ENCODE assay signal across 3 mouse cellular contexts in genomic region chr12:66209756-66210155, GRCm38 (mm10).
DNase-seq lines count a peak whose midpoint lies in the region; TF ChIP-seq lines count a peak whose summit lies in the region.
"Not testable (repeated sequence)": the region's sequence is repeated elsewhere in the genome, so short reads cannot be mapped to it uniquely, and the experiment has no call there.

No protein-coding gene starts in this region.

- H3ac ChIP-seq in myocyte (ENCODE audit: control insufficient read depth, insufficient read length), result not testable (repeated sequence)

- peak overlapping the region; percentile 38 for H3K4me2 ChIP-seq in myocyte (ENCODE audit: low read depth)

- DNase-seq in 3T3-L1 (ENCODE audit: low read depth, low spot score) (peak; percentile 65), 416B (ENCODE audit: low read depth) (peak; percentile 65)

- not testable (repeated sequence) for H3K79me2 ChIP-seq in myocyte (ENCODE audit: control insufficient read depth, insufficient read depth)

- not testable (repeated sequence) for H3K27me3 ChIP-seq in myocyte (ENCODE audit: control insufficient read depth, insufficient read depth, insufficient read length)

- TF ChIP-seq POLR2A in myocyte (IDR thresholded peaks at IDR 0.05; ENCODE audit: insufficient read length, low read depth), result not testable (repeated sequence)

- not testable (repeated sequence) for H3K36me3 ChIP-seq in myocyte (ENCODE audit: control insufficient read depth, insufficient read depth)

- H3K4me3 ChIP-seq in myocyte, result not testable (repeated sequence)
